Mouse (Mus musculus) limb, embryonic 14.5 days (tissue): ENCODE measurements around the gene Tspyl1. TPM values are rescaled to one million over a fixed set of nuclear protein-coding genes. Genes with fewer than 3 reads are reported as not detected.
"Not testable (repeated sequence)": the region's sequence is repeated elsewhere in the genome, so short reads cannot be mapped to it uniquely, and the experiment has no call there.

Experiments
- ATAC-seq: fragments of 200-750 bp; cut with Nextera tagmentation; 2 replicates; pipeline ENCODE4 v1.8.0; 2017; ENCODE audit warnings: low read depth, moderate number of reproducible peaks, moderate TSS enrichment; ENCODE audit not compliant: low FRiP score
- DNase-seq: peaks from one replicate; pipeline ENCODE4 v3.0.0-alpha.2; 2015; ENCODE audit warnings: low spot score
- H3K27ac ChIP-seq: fragments of 300-500 bp; sonication (generic); replicated peaks from 2 replicates; pipeline ENCODE4 v1.5.1; 2014; ENCODE audit warnings: low read depth, mild to moderate bottlenecking, low read length, moderate library complexity, mixed read lengths
- H3K27me3 ChIP-seq: fragments of 300-500 bp; sonication (generic); 2 replicates; pipeline ENCODE4 v1.6.1; 2014; ENCODE audit warnings: low read length, mixed read lengths; ENCODE audit not compliant: control insufficient read depth, insufficient read depth
- H3K36me3 ChIP-seq: fragments of 300-500 bp; sonication (generic); 2 replicates; pipeline ENCODE4 v1.6.1; 2014; ENCODE audit warnings: mild to moderate bottlenecking, low read length, moderate library complexity, mixed read lengths; ENCODE audit not compliant: control insufficient read depth, insufficient read depth
- H3K4me1 ChIP-seq: fragments of 300-500 bp; sonication (generic); 2 replicates; pipeline ENCODE4 v1.6.1; 2014; ENCODE audit warnings: antibody characterized with exemption, low read length, mixed read lengths; ENCODE audit not compliant: control insufficient read depth, insufficient read depth
- H3K4me2 ChIP-seq: fragments of 300-500 bp; sonication (generic); replicated peaks from 2 replicates; pipeline ENCODE4 v1.6.1; 2014; ENCODE audit warnings: low read depth, mild to moderate bottlenecking, low read length, moderate library complexity; ENCODE audit not compliant: severe bottlenecking
- H3K4me3 ChIP-seq: fragments of 300-500 bp; sonication (generic); replicated peaks from 2 replicates; pipeline ENCODE4 v1.5.1; 2014; ENCODE audit warnings: low read length
- H3K9ac ChIP-seq: fragments of 300-500 bp; sonication (generic); 2 replicates; pipeline ENCODE4 v1.6.1; 2014; ENCODE audit warnings: mild to moderate bottlenecking, low read depth, low read length, moderate library complexity; ENCODE audit not compliant: severe bottlenecking
- H3K9me3 ChIP-seq: fragments of 300-500 bp; sonication (generic); 2 replicates; pipeline ENCODE4 v1.6.1; 2016; ENCODE audit warnings: low read length; ENCODE audit not compliant: control insufficient read depth
- POLR2A ChIP-seq: fragments of 200-500 bp; IDR thresholded peaks from 2 replicates; pipeline ENCODE4 v1.8.0; 2012; ENCODE audit warnings: inconsistent platforms, mild to moderate bottlenecking, moderate library complexity, borderline replicate concordance; ENCODE audit not compliant: insufficient read depth, insufficient read length; ENCODE audit errors: extremely low read depth
- WGBS: fragments of 180-500 bp; shearing (Covaris S2); extraction: QIAGEN DNeasy Blood & Tissue Kit; methylation state at CpG from one replicate; pipeline ENCODE4 v1.1.7; 2014; 5-methylcytosine and 5-hydroxymethylcytosine counted together
- polyA plus RNA-seq, 2 experiments: library from polyadenylated mRNA; depleted of rRNA in 1 of 2; stranded (reverse) in 1 of 2; unstranded in 1 of 2; fragments of >200 nt; fragmentation: Nextera tagmentation in 1 of 2; extraction: Ambion mirVana in 1 of 2; gene quantifications; 2 replicates each; pipeline versions ENCODE4 v1.2.1 to v1.2.3; 2012 to 2014

Tspyl1 gene
- polyA plus RNA-seq, 2 experiments: 39.6 to 44.4 TPM

DNA sequence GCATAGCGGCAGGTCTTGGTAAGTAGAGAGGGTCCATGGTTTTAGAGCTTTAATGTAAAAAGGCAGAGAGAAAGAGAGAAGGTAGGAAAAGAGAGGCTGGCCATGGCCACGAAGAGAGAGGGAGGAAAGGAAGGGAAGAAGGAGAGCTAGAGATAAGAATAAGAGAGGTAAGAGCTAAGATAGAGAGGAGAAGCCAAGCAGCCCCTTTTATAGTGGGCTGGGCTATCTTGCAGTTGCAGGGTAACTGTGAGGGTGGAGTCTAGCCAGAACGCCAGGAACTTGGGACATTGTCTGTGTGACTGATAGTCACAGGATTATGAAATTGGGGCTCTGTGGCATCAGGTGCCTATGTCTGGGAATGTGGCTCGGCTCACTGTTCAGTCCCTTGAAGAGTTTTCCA is 43.5 kb upstream of the Tspyl1 start:
- Histone ChIP-seq H3K9me3 (no peaks in the 10 kb centered on the region), H3K4me1 (no peaks in the 10 kb centered on the region), H3K4me2 (no peak overlapping the region), H3K27ac (no peak overlapping the region), H3K27me3 (no peaks in the 10 kb centered on the region), H3K36me3 (no peaks in the 10 kb centered on the region), H3K4me3 (no peak overlapping the region), H3K9ac (no peak overlapping the region)
- whole genome bisulfite sequencing: 86% methylated on average over 4 of the region's 4 CpGs
- no peak for TF ChIP-seq POLR2A
- ATAC-seq (no peak), DNase-seq (no peak)

DNA sequence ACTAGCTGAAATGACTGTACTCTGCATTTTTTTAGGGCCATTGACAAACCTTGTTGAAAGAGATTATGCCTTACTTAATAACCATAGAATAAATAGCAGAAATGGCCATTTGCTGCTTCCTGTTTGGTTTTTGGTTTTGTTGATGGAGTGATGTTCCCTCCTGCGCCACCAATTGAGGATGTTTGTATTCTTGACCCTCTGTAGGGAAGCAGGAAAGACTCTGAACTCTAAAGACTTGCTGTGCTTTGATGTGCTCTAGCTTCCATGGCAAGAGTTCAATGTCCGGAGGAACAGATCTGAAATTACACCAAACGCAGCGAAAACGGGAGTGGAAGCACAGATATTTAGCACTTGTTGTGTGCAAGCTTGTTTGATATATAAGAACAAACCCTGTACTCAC is 37.2 kb upstream of the Tspyl1 start:
- H3K9ac ChIP-seq: no peak overlapping the region
- H3K27me3 ChIP-seq: no peaks in the 10 kb centered on the region
- no peak overlapping the region for H3K4me3 ChIP-seq
- H3K27ac ChIP-seq: no peak overlapping the region
- 77% methylated on average over 5 of the region's 5 CpGs for WGBS
- no peak overlapping the region for H3K4me2 ChIP-seq
- 0 out of 2 replicates have a peak, but pooled peaks cover 9% of the 10 kb centered on the region for H3K4me1 ChIP-seq
- no peaks in the 10 kb centered on the region for H3K9me3 ChIP-seq
- DNase-seq (no peak), ATAC-seq (no peak)
- TF ChIP-seq POLR2A: no peak
- H3K36me3 ChIP-seq: no peaks in the 10 kb centered on the region

DNA sequence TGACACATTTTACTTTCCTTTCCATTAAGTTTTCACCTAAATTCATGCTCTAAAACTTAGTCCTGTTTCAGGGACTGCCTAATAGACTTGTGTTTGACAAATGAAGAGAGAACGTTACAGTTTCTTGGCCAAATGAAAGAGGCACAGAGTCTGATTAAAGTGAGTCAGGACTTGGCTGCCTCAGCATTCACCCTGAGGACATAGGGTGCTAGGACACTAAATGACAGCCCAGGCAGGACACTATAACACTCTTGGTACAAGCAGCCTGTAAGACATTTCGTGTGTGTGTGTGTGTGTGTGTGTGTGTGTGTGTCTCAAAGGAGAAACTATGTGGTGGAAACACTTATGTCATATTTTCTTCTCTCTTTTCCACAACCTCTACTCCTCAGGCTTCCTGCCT is 35.9 kb upstream of the Tspyl1 start:
- no peak overlapping the region for H3K9ac ChIP-seq
- H3K27ac ChIP-seq: no peak overlapping the region
- DNase-seq: no peak
- no peaks in the 10 kb centered on the region for H3K36me3 ChIP-seq
- ATAC-seq: no peak
- no peaks in the 10 kb centered on the region for H3K27me3 ChIP-seq
- H3K9me3 ChIP-seq: no peaks in the 10 kb centered on the region
- H3K4me2 ChIP-seq: no peak overlapping the region
- no peak for TF ChIP-seq POLR2A
- H3K4me3 ChIP-seq: no peak overlapping the region
- H3K4me1 ChIP-seq: 0 out of 2 replicates have a peak, but pooled peaks cover 9% of the 10 kb centered on the region
- WGBS: 64% methylated on average over 2 of the region's 2 CpGs

DNA sequence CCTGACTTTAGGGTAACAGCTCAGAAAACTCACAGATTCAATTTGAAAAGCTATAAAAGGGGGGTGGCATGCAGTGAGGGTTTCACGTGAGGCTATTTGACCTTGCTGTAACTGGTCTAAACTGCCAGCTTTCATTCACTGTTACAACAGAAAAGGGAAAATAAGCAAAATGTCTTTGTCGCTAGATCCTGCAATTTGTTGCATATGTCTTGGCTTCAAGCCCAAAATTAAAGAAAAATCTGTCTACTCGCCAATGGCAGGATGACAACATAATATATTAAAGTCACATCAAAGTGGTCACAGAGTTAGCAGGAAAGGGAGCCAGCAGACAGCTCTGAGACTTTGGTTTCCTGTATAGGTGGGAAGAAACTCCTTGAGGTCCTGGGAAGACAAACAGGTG is 34.2 kb upstream of the Tspyl1 start:
- Histone ChIP-seq H3K27ac (no peak overlapping the region), H3K9ac (no peak overlapping the region), H3K27me3 (no peaks in the 10 kb centered on the region), H3K36me3 (no peaks in the 10 kb centered on the region), H3K4me2 (no peak overlapping the region), H3K9me3 (no peaks in the 10 kb centered on the region), H3K4me3 (no peak overlapping the region), H3K4me1 (0 out of 2 replicates have a peak, but pooled peaks cover 9% of the 10 kb centered on the region)
- ATAC-seq (no peak), DNase-seq (peak; percentile 40)
- TF ChIP-seq POLR2A: no peak
- WGBS: 23% methylated on average over 3 of the region's 3 CpGs

DNA sequence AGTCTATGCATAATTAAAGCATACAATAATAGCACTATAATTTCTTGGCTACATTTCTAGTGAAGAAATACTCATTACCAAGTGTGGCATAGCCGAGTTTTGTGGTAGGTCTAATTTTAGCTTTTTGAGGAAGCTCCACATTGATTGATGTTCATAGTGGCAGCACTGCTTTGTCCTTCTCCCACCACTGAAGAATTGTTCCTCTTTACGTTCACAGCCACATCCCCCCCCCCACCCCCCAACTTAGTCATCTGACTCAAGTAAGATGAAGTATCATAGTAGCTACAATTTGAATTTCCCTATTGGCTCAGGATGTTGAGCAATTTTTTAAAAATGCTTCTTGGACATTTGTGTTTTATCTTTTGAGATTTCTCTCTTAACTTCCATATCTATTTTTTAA is 32.4 kb upstream of the Tspyl1 start:
- 64% methylated on average over 2 of the region's 2 CpGs for WGBS
- no peak for ATAC-seq
- 0 out of 2 replicates have a peak, but pooled peaks cover 9% of the 10 kb centered on the region for H3K4me1 ChIP-seq
- no peak for DNase-seq
- H3K9me3 ChIP-seq: no peaks in the 10 kb centered on the region
- H3K4me3 ChIP-seq: no peak overlapping the region
- no peak overlapping the region for H3K4me2 ChIP-seq
- H3K27ac ChIP-seq: no peak overlapping the region
- H3K36me3 ChIP-seq: no peaks in the 10 kb centered on the region
- no peak for TF ChIP-seq POLR2A
- no peaks in the 10 kb centered on the region for H3K27me3 ChIP-seq
- no peak overlapping the region for H3K9ac ChIP-seq

DNA sequence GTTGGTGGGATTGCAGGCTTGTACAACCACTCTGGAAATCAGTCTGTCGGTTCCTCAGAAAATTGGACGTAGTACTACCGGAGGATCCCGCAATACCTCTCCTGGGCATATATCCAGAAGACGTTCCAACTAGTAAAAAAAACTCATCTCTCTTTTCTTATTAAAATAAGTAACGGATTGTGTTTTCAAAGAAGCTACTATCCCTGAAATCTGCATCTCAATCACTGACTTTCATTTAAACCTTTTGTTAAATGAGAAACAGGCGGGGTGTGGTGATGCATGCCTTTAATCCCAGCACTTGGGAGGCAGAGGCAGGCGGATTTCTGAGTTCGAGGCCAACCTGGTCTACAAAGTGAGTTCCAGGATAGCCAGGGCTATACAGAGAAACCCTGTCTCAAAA is 29.2 kb upstream of the Tspyl1 start:
- H3K9ac ChIP-seq, ATAC-seq, H3K27me3 ChIP-seq, H3K36me3 ChIP-seq, H3K27ac ChIP-seq, H3K4me2 ChIP-seq, H3K9me3 ChIP-seq, H3K4me1 ChIP-seq, DNase-seq, H3K4me3 ChIP-seq: not testable (repeated sequence)
- WGBS: 88% methylated on average over 9 of the region's 9 CpGs
